Mouse (Mus musculus) adrenal gland, adult 2 months (tissue): ENCODE results near the gene Cnr2. TPM values are rescaled to one million over a fixed set of nuclear protein-coding genes. Genes with fewer than 3 reads are reported as not detected.

ENCODE experiments used
- DNase-seq: peaks from one replicate; pipeline ENCODE4 v3.0.0; 2021
- polyA plus RNA-seq: library from polyadenylated mRNA; depleted of rRNA; stranded (reverse); fragments of >200 nt; gene quantifications from 2 replicates; pipeline ENCODE4 v1.2.3, GENCODE M21; 2012
- total RNA-seq, 2 experiments: library from RNA; stranded (reverse); gene quantifications; 2 replicates each; pipeline ENCODE4 v1.2.3; 2021

Cnr2 gene
- total and polyA plus RNA-seq, 3 experiments = 0.92 to 2.5 (median 2.1) TPM

DNA sequence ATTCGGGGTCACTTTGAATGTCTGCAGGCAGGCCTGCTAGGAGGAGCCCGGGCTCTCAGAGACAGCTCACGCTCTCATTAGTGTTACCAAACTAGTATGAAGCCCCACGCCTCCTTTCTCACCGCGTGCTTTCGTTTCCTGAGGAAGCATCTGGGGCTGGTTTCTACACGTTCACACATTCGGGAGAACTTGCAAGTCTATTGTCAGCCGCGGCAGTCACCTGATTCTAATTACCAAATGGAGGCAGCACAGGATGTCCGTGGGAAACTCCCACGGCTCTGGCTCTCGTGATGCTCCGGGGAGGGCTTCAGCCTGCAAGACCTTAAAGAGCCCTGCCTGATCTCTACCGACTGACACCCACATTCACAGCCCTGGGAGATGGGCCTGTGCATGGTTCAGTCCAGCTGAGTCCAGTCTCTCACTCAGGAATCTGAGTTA lies 18.6 kb upstream of the Cnr2 start:
- DNase-seq = peak; percentile 82

DNA sequence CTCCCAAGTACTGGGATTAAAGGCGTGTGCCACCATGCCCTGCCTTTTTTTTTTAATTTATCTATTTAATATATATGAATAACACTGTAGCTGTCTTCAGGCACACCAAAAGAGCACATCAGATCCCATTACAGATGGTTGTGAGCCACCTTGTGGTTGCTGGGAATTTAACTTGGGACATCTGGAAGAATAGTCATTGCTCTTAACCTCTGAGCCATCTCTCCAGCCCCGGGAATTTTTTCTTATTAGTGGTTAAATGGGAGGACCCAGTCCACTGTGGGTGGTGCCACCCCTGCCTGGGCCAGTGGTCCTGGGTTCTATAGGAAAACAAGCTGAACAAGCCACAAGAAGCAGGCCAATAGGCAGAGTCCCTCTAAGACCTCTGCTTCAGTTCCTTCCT lies 17.5 kb upstream of the Cnr2 start:
- peak; percentile 38 for DNase-seq

DNA sequence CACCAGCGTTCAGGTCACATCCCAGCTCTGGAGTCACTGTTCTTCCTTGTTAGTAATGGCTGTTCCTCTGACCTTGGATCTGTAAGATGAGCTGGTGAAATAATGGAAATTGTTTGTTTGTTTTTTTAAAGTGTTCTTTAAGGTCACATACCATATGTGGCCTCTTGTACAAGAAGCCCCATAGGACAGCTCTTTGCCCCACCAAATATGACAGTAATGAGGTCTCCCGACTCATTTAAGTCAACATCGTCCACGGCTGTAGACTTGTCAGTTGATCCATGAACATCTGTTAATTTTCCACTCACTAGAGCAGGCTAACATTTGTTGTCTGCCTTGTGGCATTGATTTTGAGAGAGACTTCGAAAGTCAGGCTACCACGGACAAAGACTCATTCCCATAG lies 16.2 kb upstream of the Cnr2 start:
- DNase-seq = no peak

DNA sequence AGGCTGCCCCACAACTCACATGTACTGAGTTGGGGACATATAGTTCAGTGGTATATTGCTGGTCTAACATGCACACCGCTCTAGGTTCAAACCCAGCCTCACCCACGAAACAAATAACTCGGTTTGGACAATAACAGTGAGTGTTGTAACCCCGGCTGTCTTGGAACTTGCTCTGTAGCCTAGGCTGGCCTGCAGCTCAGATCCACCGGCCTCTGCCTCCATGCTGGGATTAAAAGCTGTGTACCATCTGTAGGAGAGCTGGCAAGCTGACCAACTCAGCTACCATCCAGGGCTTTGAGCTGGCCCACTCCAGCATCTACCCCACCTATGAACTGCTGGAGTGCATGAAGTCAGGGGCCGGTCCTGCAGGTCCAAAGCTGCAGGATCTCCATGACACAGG lies 15.2 kb upstream of the Cnr2 start:
- DNase-seq = no peak

DNA sequence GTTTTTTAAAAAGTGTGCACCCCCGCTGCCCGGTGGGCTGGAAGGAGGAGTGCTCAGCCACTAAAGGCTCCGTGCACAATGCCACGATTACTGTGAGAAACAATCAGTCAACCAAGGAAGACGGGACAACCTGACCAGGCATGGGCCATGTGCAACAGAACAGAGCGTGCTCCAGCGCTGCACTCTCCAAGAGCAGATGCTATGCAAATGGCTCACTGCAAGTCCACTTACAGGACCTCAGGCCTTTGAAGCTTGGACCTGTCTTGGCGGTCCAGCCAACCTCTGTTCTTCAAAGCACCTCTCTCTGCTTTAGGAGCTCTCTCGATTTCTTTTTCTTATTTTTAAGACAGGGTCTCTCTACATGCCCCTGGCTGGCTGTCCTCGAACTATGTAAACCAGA lies 14.6 kb upstream of the Cnr2 start:
- no peak for DNase-seq

DNA sequence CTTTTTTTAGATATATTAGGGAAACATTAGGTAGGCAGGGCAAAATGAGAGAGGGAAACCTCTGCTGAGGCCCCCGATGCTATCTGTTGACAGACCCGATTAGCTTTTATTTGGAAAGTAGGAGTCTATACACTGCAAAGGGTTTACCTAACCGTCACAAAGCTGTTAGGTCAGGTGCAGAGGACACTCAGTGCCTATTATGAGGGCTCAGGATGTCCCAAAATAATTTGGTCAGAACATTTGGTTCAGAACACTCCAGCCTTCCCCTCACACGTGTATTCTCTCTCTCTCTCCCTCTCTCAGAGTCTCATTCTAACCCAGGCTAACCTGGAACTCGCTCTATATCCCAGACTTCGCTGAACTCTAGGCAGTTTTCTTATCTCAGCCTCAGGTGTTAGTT lies 13.2 kb upstream of the Cnr2 start:
- DNase-seq = no peak

DNA sequence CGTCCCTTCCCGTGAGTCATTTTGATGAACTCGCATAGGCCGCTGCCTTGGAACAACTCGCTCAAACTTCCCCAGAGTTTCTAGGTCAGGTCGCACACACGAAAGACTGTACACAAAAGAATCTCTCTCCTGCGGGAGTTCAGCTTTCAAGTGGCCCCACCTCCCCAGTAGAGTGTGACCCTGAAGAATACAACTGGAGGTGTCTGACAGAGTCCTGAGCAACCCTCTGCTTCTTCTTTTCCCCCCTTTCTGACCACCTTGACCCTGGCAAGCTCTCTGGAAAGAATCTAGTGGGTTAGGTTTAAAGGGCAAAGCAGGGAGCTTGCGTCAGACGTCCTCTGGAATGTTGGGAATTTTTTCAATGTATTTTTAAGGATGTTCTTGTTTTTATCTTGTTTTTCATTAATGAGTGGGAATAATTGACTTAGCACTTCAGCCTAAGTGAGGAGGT lies 11.8 kb upstream of the Cnr2 start:
- DNase-seq = peak; percentile 76

DNA sequence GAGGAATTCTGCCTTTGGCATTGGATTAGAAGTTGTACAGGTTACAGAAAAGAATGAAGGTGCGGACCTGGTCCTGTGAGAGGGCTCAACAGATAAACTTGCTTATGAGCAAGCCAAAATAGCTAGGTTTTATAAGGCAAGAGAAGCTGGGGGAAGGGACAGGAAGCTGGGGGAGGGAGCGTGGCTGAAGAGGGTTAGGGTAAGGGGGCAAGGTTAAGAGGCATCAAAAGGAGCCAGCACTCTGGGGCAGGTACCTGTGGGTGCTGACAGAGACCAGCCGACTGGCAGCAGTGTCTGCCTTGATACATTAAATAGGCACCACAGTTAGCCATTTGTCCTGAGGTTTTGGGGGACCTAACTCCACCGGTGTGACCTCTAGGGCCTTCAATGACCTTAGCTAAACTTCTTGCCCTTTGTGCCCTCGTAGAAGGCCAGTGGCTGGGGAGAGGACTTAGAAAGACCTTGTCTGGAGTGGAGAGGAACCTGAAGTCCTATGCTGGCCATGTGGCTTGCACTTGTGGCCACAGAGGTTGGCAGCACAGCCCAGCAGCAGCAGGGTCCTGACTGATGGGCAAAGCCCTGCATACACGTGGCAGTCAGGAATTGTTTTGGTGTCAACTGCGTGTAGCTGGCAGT lies 11.2 kb upstream of the Cnr2 start:
- DNase-seq = no peak

DNA sequence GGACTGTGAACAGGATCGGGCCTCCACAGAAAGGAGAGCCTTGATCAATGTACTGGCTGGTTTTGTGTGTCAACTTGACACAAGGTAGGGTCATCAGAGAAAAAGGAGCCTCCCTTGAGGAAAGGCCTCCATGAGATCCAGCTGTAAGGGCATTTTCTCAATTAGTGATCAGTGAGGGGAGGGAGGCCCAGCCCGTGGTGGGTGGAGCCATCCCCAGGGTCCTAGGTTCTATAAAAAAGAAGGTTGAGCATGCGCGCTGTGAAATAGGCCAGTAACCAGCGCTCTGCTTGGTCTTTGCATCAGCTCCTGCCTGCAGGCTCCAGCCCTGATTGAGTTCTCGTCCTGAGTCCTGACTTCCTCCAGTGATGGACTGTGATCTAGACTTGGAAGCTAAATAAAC lies 10.7 kb upstream of the Cnr2 start:
- DNase-seq = no peak

DNA sequence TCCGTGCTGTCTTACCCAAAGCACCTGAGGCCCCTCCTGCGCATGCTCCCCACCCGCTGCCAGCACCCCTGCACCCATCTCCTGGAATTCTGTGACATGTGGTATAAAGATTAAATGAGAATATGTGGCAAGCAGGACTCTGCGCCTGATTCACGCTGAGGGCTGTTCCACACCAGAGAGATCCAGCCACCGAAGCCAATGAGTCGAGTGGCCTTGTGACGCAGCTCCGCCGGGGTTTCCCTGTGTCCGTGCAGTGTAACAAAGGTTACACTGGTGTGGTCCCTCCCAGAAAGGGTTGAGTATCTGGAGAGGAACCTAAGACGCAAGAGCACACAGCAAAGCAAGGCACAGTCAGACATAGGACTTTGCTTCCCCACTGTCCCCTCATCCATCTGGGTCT lies 9.5 kb upstream of the Cnr2 start:
- DNase-seq = peak; percentile 65

DNA sequence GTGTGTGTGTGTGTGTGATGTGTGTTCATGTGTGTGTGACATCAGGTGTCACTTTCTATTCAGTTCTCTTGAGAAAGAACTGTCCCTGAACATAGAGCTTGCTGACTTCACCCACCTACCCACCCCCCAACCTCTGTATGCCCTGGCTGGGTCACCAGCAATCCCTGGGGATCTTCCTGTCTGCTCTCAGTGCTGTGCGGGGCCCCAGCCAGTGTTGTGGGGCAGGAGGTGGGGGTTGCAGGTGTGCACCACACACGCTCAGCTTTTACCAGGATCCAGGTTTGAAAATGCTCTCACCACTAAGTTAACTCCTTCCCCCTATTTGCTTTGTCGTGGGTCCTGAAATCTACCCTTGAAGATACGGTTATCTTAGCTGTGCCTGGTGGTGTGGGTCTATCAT lies 9.0 kb upstream of the Cnr2 start:
- no peak for DNase-seq

DNA sequence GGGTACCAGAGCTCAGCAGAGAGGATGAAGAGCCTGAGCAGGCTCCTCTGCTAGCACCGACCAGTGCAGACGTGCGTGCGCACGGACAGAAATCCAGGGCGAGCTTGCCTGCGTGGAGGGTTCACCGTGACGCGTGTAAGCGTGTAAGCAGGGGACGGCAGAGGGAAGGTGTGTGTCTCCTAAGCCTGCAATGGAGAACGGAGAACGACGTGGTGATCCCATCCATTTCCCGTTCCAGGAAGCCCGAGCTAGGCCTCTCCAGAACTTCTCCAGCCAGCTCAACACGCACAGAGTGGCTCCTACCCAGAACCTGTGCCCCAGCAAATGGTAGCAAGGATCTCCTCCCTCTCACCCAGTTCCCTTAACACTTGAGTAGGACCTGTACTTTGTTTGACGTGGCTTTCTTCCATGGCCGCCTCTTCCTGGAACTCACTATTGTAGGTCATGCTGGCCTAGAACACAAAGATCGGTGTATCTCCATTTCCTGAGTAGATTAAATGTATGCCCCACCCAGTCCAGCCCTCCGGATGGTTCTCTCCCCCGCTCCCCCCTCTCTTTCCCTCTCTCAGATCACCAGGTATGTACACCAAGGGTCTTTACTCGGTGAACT lies 6.6 kb upstream of the Cnr2 start:
- DNase-seq = no peak

DNA sequence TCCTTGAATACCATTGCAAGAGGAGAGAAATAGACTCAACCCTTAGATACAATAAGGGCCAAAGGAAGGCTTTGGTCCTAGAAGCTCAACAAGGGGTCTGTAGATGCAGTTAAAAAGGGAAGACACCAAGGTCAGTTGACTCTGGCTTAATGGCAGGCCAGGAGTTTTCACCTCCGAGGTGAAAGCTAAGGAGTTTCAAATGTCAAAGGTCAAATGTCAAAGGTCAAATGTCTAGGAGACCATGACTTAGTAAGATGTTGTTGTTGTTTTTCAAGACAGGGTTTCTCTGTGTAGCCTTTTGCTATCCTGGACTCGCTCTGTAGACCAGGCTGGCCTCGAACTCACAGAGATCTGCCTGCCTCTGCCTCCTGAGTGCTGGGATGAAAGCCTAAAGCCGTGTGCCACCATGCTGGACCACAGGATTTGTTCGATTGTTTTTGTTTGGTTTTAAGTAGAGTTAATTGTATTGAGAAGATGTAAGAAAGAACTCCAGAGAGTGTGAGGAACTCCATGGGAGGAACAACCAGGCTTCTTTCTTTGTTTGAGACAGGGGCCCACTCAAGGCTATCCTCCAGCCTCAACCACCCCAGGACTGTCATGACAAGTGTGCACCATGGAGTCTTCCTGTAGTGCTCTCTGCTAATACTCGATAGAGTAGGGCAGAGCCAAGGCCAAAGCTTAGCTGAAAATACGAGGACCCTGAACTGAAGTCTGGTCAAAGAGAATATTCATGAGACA lies 5.9 kb upstream of the Cnr2 start:
- no peak for DNase-seq

DNA sequence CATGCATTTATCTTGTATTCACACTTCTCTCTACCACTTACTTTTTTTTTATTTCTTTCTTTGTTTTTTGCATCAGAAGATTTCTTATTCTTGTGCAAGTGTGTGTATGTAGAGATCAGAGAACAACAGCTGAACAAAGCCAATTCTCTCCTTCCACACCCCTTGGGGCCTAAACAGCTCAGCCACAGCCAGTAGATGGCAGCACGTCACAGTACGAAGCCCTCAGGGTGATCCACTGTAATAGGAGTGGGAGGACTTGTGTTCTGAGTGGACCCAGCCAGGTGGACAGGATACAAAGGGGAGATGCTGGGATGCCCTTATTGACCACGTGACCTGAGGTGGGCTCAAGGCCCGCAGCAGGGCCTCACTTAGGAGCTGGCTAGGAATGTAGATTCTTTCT lies 5.3 kb upstream of the Cnr2 start:
- DNase-seq = peak; percentile 80

DNA sequence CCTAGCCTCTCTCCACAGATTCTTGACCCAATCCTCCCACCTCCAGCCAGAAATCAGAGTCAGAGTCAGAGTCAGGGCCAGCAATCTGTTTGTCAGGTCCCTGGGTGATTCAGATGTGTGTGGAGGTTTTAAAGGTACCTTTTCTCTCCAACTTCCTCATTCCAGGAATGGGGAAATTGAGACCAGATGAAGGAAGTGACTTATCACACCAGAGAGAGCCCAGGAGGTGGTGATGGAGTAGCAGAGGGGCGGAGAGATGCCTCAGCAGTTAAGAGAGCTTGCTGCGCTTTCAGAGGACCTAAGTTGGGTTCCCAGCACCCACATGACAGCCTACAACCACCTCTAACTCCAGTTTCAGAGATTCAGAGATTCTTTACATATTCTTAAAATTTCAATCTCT lies 3.7 kb upstream of the Cnr2 start:
- DNase-seq = no peak

DNA sequence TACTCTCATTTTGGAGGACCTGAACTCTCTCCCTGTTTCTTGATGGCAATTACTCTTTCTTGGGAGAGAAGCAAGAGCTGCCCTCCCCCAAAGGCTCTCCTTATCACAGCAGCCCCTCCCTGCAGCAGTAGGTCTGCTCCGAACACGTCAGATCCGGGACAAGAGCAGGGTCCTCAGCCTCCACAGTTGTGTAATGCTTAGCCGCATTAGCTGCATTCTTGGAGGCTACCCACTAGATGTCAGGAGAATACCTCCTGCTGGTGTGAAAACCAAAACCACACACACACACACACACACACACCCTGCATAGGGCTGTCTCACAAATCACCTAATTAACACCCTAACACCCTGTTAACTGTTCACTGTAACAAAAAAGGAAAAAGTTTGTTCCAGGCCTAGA lies 2.3 kb upstream of the Cnr2 start:
- DNase-seq = no peak

DNA sequence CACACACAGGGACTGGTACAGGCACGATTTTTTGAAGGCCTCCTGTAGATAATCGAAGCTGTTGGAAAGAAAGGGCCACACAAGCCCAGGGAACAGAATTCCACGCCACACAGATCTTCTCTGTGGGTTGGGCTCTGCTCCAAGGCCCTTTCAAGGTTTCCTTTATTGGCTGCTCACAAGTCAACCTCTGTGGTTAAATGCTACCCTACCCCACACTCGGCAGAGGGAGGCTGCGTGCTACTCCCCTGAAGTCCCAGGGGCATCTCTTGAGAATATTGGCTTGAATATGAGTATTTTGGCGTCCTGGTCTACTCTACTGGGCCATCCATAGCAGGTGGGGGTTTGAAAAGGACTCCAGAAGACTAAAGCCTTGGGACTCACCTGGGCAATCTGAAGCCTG lies 963 bp downstream of the Cnr2 start:
- DNase-seq = no peak

DNA sequence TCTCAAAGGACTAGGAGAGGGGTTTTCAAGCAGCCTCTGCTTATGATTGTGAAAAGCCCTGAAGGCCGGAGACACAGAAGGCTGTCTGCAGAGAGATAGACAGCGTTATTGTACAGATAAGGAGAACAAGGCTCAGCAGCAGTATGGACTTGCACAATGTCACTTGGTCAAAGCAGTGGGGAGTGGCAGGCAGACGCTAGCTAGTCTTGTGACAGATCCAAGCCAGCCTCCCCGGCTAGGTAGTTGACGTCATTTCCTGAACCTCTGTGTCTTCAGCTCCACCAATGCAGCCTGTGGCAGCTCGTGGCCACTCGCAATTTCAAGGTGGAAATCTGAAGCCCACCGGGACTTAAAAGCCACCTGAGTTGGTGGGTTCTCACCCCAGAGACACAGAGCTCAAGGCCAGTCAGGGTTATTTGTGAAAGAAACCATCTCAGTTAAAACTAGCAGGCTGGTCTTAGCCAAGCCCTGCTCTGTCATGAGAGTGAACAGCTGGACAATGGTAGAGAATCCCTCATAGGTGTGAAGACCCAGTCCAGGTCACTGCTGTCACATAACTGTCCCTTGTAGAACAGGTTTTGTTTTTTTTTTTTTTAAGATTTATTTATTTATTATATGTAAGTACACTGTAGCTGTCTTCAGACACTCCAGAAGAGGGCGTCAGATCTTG lies 3.3 kb downstream of the Cnr2 start:
- peak; percentile 40 for DNase-seq

DNA sequence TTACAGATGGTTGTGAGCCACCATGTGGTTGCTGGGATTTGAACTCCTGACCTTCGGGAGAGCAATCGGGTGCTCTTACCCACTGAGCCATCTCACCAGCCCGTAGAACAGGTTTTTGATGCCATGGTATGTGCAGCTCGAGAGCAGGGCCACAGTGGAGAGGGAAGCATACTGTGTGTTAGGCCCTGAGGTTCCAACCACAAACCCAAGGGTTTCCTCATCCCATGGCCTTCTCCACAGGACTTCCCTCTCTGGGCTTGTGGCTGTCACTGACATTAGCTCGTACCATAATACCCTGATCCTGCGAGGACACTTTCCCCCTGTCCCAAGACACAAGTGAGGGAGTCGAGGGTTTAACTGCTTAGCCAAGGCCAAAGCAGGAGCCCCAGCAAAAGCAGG lies 3.9 kb downstream of the Cnr2 start:
- no peak for DNase-seq

DNA sequence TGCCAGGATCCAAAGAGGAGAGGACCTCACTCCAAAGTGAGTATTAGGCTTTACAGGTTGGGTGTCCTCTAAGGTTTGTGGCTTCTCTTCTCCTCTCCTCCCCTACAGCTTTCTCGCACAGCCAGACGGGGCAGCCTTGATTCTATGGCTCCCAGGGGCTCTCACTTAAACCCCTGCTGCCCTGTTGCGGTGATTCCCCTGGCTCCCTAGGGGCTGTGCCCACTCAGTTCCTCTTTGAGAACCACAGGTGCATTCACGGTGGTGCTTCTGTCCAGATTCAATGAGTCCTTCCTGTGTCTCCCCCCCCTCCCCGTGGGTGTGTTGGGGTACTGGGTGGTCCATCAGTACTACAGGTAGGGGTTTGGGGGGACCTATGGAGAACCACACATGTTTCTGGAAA lies 4.8 kb downstream of the Cnr2 start:
- DNase-seq = no peak

DNA sequence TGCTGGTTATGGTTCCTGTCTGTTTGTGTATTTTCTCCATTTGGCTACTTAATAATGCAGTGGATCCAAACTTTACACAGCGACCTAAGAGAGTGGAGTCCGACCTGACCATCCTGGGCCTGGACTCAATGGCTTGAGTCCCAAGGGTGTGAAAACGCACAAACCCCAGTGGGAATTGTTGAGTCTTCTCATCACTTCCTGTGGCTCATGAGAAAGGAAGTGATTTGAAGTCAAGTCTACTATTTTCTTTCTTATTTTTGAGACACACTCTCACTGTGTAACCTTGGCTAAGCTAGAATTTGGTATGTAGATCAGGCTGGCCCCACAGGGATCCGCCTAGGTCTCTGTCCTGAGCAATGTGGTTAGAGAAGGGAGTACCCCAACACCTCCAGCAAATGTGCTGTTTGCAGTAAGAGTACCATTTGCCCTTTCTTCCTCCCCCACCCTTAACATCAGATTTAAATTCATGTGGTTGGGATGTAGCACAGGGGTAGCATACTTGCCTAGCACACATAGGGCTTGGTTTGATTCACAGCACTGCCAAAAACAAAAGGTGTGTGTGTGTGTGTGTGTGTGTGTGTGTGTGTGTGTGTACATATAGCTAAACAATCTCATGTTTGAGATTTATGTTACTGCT lies 7.5 kb downstream of the Cnr2 start:
- DNase-seq = no peak

DNA sequence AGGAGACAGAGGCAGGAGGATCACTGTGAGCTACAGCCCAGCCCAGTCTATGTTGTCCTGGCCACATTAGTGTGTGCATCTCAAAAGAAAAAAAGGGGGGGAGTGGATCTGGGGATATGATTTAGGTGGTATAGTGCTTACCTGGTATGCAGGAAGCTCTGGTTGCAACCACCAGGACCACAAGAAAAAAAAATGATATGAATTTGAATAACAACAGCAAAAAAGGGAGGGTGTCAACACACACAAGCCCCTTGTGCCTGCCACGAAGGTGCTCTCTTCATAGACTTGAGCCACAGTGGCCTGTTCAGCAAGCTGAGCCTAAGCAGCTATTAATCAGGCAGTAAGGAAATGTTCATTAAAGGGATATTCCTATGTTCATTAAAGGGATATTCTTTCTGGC lies 9.6 kb downstream of the Cnr2 start:
- DNase-seq = no peak

DNA sequence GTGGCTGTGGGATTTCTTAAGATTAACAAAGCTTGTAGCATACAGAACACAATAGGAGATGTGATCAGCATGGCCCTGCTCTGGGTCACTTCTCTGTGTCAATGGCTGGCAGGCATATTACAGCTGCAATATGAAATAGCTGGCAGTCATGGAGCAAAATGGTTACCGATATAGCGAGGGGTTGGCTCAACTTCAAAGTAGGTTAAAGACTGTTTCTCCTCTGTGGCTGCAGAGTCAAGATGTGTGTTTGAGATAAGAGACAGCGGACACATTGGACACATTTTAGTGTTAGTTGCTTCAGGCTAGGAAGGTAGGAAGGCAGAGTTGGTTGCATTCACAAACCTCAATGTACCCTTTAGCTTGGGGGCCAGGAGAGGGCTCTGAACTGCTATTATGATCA lies 11.4 kb downstream of the Cnr2 start:
- no peak for DNase-seq
